Mouse (Mus musculus): ENCODE measurements around the gene Htra1.

- TF ChIP-seq GATA1 (IDR thresholded peaks at IDR 0.05; ENCODE audit: borderline replicate concordance, low read length) (no peak), FLI1 (IDR thresholded peaks at IDR 0.05; ENCODE audit: low read length) (no peak)
Observed at GRCm38 (mm10) chr7:130935793-130936471, at the start of gene Htra1.

All from megakaryocyte, embryonic 14.5 days (primary cell).